Mouse (Mus musculus) layer of hippocampus, postnatal 10 days (tissue): ENCODE results near the gene Ssxb8. TPM values are rescaled to one million over a fixed set of nuclear protein-coding genes. Genes with fewer than 3 reads are reported as not detected.
"Not testable (repeated sequence)": the region's sequence is repeated elsewhere in the genome, so short reads cannot be mapped to it uniquely, and the experiment has no call there.

Experiments used
- DNase-seq, 2 experiments: peaks; one replicate each; pipeline ENCODE4 v3.0.0; 2021; ENCODE audit warnings: low spot score in 2 of 2
- long read RNA-seq: library from polyadenylated mRNA; stranded (forward); transcript quantifications from one replicate; pipeline ENCODE4 v2.0.0, GENCODE M21; 2023
- total RNA-seq, 2 experiments: library from RNA; stranded (reverse); gene quantifications; 2 replicates each; pipeline ENCODE4 v1.2.3; 2021

Ssxb8 gene
- not detected for total RNA-seq
- long read RNA-seq: 0 reads

DNA sequence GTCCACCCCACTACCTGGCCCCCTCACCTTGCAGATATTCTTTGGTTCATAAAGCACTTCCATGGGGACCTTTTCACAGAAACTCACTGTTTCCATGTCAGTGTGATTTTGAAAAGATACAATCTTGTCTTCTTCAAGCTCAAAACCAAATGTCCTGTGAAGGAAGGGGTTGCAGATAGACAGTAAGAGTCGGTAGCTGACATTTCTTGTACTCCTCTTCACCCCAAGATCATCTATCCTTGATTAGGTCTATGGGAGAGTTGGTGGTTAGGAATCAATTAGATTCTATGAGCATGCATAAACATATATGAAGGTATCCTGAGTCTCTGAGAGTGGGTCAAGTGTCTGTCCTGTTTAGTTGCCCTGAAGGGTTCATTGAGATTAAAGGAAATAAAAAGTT is at the start of gene Ssxb8:
Ssxb8 (minus strand) TSS at position 101 of the 400 bp plus-strand sequence.
- DNase-seq: not testable (repeated sequence)

- DNase-seq: peak; percentile 9 to 36
Measured at GRCm38 (mm10) chrX:8732907-8733306, 42.3 kb upstream of the Ssxb8 start.

DNA sequence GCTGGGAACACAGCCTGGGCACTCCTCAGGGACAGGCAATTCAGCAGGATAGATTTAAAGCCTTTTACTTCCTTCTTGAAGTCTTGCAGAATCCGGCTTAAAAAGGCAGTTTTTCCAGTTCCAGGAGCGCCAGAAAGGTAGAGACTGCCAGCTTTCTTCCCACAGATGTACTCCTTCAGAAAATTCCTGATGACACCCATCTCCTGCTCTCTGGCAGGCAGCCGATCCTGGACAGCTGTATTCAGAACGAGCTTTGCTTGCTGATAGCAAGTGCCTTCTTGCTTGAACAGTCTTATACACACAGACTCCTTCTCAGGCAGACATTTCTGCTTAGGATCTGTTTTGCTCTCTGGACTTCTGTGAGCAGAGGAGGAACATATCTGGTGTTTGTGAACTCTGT is 27.6 kb downstream of the Ssxb8 start:
- no peak for DNase-seq

Other genes with a start within 250 kb of the Ssxb8 start
- not detected for gene Ssxb2, start 229.1 kb downstream of the Ssxb8 start, total RNA-seq
- not detected for gene Gm14459, start 165.9 kb downstream of the Ssxb8 start, total RNA-seq
- not detected for gene Ssxb6, start 142.6 kb downstream of the Ssxb8 start, total RNA-seq
- not detected for gene Ssxb3, start 99.0 kb downstream of the Ssxb8 start, total RNA-seq
- gene Ssx9, start 57.6 kb upstream of the Ssxb8 start, total RNA-seq: not detected
- not detected for gene Ssxb5, start 112.8 kb upstream of the Ssxb8 start, total RNA-seq
- gene Gm6592, start 153.2 kb upstream of the Ssxb8 start, total RNA-seq: not detected
- gene Gm5751, start 183.4 kb upstream of the Ssxb8 start, total RNA-seq: not detected
- gene B630019K06Rik, start 201.5 kb upstream of the Ssxb8 start, total RNA-seq: 10 to 100 TPM; 24.0 to 26.4 TPM